In genomic region chr9:13894491-13894890, GRCm38 (mm10) we compare ENCODE assay signal across 10 mouse cellular contexts.
DNase-seq lines count a peak whose midpoint lies in the region; ATAC-seq lines count a peak whose summit lies in the region.
"Had no signal": no experiment of that assay in that cellular context is flagged by ENCODE, and none has a peak within 500 bp of the region (broad histone marks: within the 10 kb centered on the region; RNA-seq: fewer than 3 reads in every experiment).

No protein-coding gene starts in this region.

- intact Hi-C loops in left cerebral cortex, postnatal 10 days (cut with DNase I) = no loop called here

- ATAC-seq in CD4-positive, CD25-positive, alpha-beta regulatory T cell, adult 4 months = peak; percentile 93
- peak; percentile 43; the same call in 1 of the 2 replicates for ATAC-seq in granulocyte monocyte progenitor cell, adult 5-6 weeks (replicated peaks; ENCODE audit: poor library complexity, severe bottlenecking)

- DNase-seq in left cerebral cortex, adult 11 months (ENCODE audit: low spot score) = peak; percentile 46
- DNase-seq in left cerebral cortex, postnatal 10 days (ENCODE audit: extremely low spot score in 1 of 2, low spot score in 2 of 2) = no peak
- DNase-seq in natural killer cell, adult 2 months (ENCODE audit: low spot score in 2 of 2) = peak; percentile 10 to 19
- DNase-seq in B cell, adult 2 months = no peak
- no peak for DNase-seq in kidney, adult 8-10 months
- no peak for DNase-seq in layer of hippocampus, postnatal 36 days
- DNase-seq: gastrocnemius, postnatal 36 days; kidney, adult 11 months had no signal

Comparison
In these comparisons a context has a peak if more than half of its experiments do, and no peak if none do; other contexts are left out.
1. DNase-seq: peak in left cerebral cortex, adult 11 months (single experiment) and natural killer cell, adult 2 months (2 of 2); none in left cerebral cortex, postnatal 10 days (0 of 2), B cell, adult 2 months (0 of 2), kidney, adult 8-10 months (0 of 2) and layer of hippocampus, postnatal 36 days (0 of 2).